Mouse (Mus musculus) brown adipose tissue, adult 24 weeks (tissue): ENCODE measurements around the gene Coasy. TPM values are rescaled to one million over a fixed set of nuclear protein-coding genes. Genes with fewer than 3 reads are reported as not detected.
"Not testable (repeated sequence)": the region's sequence is repeated elsewhere in the genome, so short reads cannot be mapped to it uniquely, and the experiment has no call there.

Source experiments
- H3K27ac ChIP-seq: fragments of 200-500 bp; replicated peaks from 2 replicates; pipeline ENCODE4 v1.5.1; 2012; ENCODE audit warnings: low read depth, mild to moderate bottlenecking, low read length
- H3K4me1 ChIP-seq: fragments of 200-500 bp; 2 replicates; pipeline ENCODE4 v1.6.1; 2012; ENCODE audit warnings: low read length, mixed read lengths; ENCODE audit not compliant: control insufficient read depth, insufficient read depth, insufficient read length
- H3K4me3 ChIP-seq: fragments of 200-500 bp; 2 replicates; pipeline ENCODE4 v1.5.1; 2012; ENCODE audit warnings: low read depth, mild to moderate bottlenecking, low read length, moderate library complexity; ENCODE audit not compliant: insufficient read depth
- polyA plus RNA-seq: library from polyadenylated mRNA; stranded (reverse); fragments of >200 nt; gene quantifications from 2 replicates; pipeline ENCODE4 v1.2.4, GENCODE M21; 2012; ENCODE audit not compliant: missing spikeins, insufficient read depth, insufficient read length

Gene Coasy
- polyA plus RNA-seq, 1 experiment, result 102 TPM

- H3K4me1 ChIP-seq, result no peaks in the 10 kb centered on the region
- peak within 1 kb of the TSS; percentile 78 for H3K4me3 ChIP-seq
- H3K27ac ChIP-seq, result peak within 1 kb of the TSS; percentile 92
Measured at GRCm38 (mm10) chr11:101095314-101096024, 13.1 kb downstream of the Coasy start, which contains the start of gene Psmc3ip. TSS of gene Psmc3ip (minus strand) at chr11:101095436.

GRCm38 (mm10) chr11:101098231-101098630 lies 15.9 kb downstream of the Coasy start:
- Histone ChIP-seq H3K4me1 (no peaks in the 10 kb centered on the region), H3K4me3 (no peak overlapping the region), H3K27ac (no peak overlapping the region)

GRCm38 (mm10) chr11:101103011-101103410 lies 20.6 kb downstream of the Coasy start:
- Histone ChIP-seq H3K4me1 (no peaks in the 10 kb centered on the region), H3K27ac (no peak overlapping the region), H3K4me3 (no peak overlapping the region)

- Histone ChIP-seq H3K27ac (no peak overlapping the region), H3K4me3 (no peak overlapping the region), H3K4me1 (peaks cover 8% of the 10 kb centered on the region)
Measured at GRCm38 (mm10) chr11:101109351-101109750, 27.0 kb downstream of the Coasy start.

- H3K4me3 ChIP-seq, result no peak overlapping the region
- H3K4me1 ChIP-seq, result peaks cover 8% of the 10 kb centered on the region
- peak overlapping the region; percentile 49 for H3K27ac ChIP-seq
Measured at GRCm38 (mm10) chr11:101110708-101111107, 28.3 kb downstream of the Coasy start.

GRCm38 (mm10) chr11:101111178-101111577 lies 28.8 kb downstream of the Coasy start:
- no peak overlapping the region for H3K27ac ChIP-seq
- no peak overlapping the region for H3K4me3 ChIP-seq
- H3K4me1 ChIP-seq, result peaks cover 8% of the 10 kb centered on the region

GRCm38 (mm10) chr11:101112186-101112585 lies 29.8 kb downstream of the Coasy start:
- Histone ChIP-seq H3K4me1 (peaks cover 8% of the 10 kb centered on the region), H3K4me3 (no peak overlapping the region), H3K27ac (no peak overlapping the region)

- H3K4me3 ChIP-seq, result no peak overlapping the region
- H3K27ac ChIP-seq, result no peak overlapping the region
Measured at GRCm38 (mm10) chr11:101115564-101115963, 33.2 kb downstream of the Coasy start.

GRCm38 (mm10) chr11:101118105-101118504 lies 35.7 kb downstream of the Coasy start:
- Histone ChIP-seq H3K4me1 (peaks cover 15% of the 10 kb centered on the region), H3K27ac (peak overlapping the region; percentile 27; the same call in 1 of the 2 replicates), H3K4me3 (peak overlapping the region; percentile 88)

More at GRCm38 (mm10) chr11:101115564-101115963, 33.2 kb downstream of the Coasy start:
- H3K4me1 ChIP-seq, result peaks cover 14% of the 10 kb centered on the region

- peaks cover 12% of the 10 kb centered on the region for H3K4me1 ChIP-seq
- peak overlapping the region; percentile 51 for H3K27ac ChIP-seq
- H3K4me3 ChIP-seq, result peak overlapping the region; percentile 88
Measured at GRCm38 (mm10) chr11:101119131-101119760, 36.9 kb downstream of the Coasy start.

GRCm38 (mm10) chr11:101119761-101120544 lies 37.6 kb downstream of the Coasy start, which contains the start of the genes Retreg3 and Tubg1:
TSS of gene Retreg3 (minus strand) at chr11:101119893.
TSS of gene Tubg1 (plus strand) at chr11:101119938.
- Histone ChIP-seq H3K27ac (peak within 1 kb of the TSS; percentile 51), H3K4me1 (peaks cover 12% of the 10 kb centered on the region), H3K4me3 (peak within 1 kb of the TSS; percentile 88)

GRCm38 (mm10) chr11:101120545-101121188 lies 38.3 kb downstream of the Coasy start:
- H3K27ac ChIP-seq, result peak overlapping the region; percentile 40
- peak overlapping the region; percentile 81 for H3K4me3 ChIP-seq
- H3K4me1 ChIP-seq, result peaks cover 12% of the 10 kb centered on the region

GRCm38 (mm10) chr11:101124494-101124893 lies 42.1 kb downstream of the Coasy start:
- not testable (repeated sequence) for H3K4me3 ChIP-seq, H3K4me1 ChIP-seq, H3K27ac ChIP-seq

- H3K4me3 ChIP-seq, H3K4me1 ChIP-seq, H3K27ac ChIP-seq: not testable (repeated sequence)
Measured at GRCm38 (mm10) chr11:101125008-101125407, 42.6 kb downstream of the Coasy start.

GRCm38 (mm10) chr11:101127075-101127474 lies 44.7 kb downstream of the Coasy start:
- no peak overlapping the region for H3K27ac ChIP-seq
- peaks cover 10% of the 10 kb centered on the region for H3K4me1 ChIP-seq
- H3K4me3 ChIP-seq, result no peak overlapping the region
